In genomic region chr1:77496468-77497181, GRCm38 (mm10) we compare ENCODE assay signal across 9 mouse cellular contexts. TPM values are rescaled to one million over a fixed set of nuclear protein-coding genes. Genes with fewer than 3 reads are reported as not detected.
A peak's percentile ranks its signal among the peaks of the same experiment; 100 is the strongest.
DNase-seq lines count a peak whose midpoint lies in the region; ATAC-seq and TF ChIP-seq lines count a peak whose summit lies in the region.
"Had no signal": no experiment of that assay in that cellular context is flagged by ENCODE, and none has a peak within 500 bp of the region (broad histone marks: within the 10 kb centered on the region; RNA-seq: fewer than 3 reads in every experiment).

No protein-coding gene starts in this region.

- H3K4me3 ChIP-seq in heart, embryonic 15.5 days: 0 out of 2 replicates have a peak overlapping the region, but pooled peaks have one; percentile 11
- no peak overlapping the region for H3K4me3 ChIP-seq in ES-Bruce4 (ENCODE audit: low read depth, low read length)
- H3K4me3 ChIP-seq in embryonic fibroblast, embryonic 13.5 days (ENCODE audit: insufficient read depth, low read length): no peak overlapping the region
- H3K4me3 ChIP-seq in liver, postnatal 0 days (ENCODE audit: low read depth, low read length): no peak overlapping the region
- no peak overlapping the region for H3K4me3 ChIP-seq in gastrocnemius, adult 2 months

- TF ChIP-seq CTCF in ES-Bruce4 (IDR thresholded peaks at IDR 0.05; ENCODE audit: low read depth, low read length): peak; percentile 4
- no peak for TF ChIP-seq CTCF in embryonic fibroblast, embryonic 13.5 days (IDR thresholded peaks at IDR 0.05; ENCODE audit: borderline replicate concordance, insufficient read depth, low read length)
- peak; percentile 8; the same call in 1 of the 2 replicates for TF ChIP-seq CTCF in liver, postnatal 0 days (IDR thresholded peaks at IDR 0.05; ENCODE audit: low read depth)
- TF ChIP-seq CTCF in gastrocnemius, adult 2 months (IDR thresholded peaks at IDR 0.05): no peak

- no peak for ATAC-seq in heart, embryonic 15.5 days (replicated peaks; ENCODE audit: insufficient number of reproducible peaks, insufficient read depth, low FRiP score, low read depth)
- ATAC-seq in liver, postnatal 0 days: no peak
- ATAC-seq in erythroid progenitor cell, adult 5-6 weeks (replicated peaks; ENCODE audit: low FRiP score, poor library complexity, severe bottlenecking): no peak

- no peak for TF ChIP-seq POLR2A in ES-Bruce4 (IDR thresholded peaks at IDR 0.05; ENCODE audit: insufficient read depth, low read length)
- TF ChIP-seq POLR2A in embryonic fibroblast, embryonic 13.5 days (IDR thresholded peaks at IDR 0.05; ENCODE audit: low read depth, low read length): no peak

- no peaks in the 10 kb centered on the region for H3K9me3 ChIP-seq in heart, embryonic 15.5 days (replicated peaks)
- no peaks in the 10 kb centered on the region for H3K9me3 ChIP-seq in ES-Bruce4 (replicated peaks; ENCODE audit: control insufficient read depth, insufficient read depth, low read length, poor library complexity, severe bottlenecking)
- H3K9me3 ChIP-seq in liver, postnatal 0 days (ENCODE audit: low read length): no peaks in the 10 kb centered on the region

- TF ChIP-seq EP300 in ES-Bruce4 (IDR thresholded peaks at IDR 0.05; ENCODE audit: insufficient read depth, low read depth, low read length): peak; percentile 85
- TF ChIP-seq EP300 in liver, postnatal 0 days (IDR thresholded peaks at IDR 0.05; ENCODE audit: low read depth): no peak

- H3K4me1 ChIP-seq in heart, embryonic 15.5 days (replicated peaks): peaks cover 6% of the 10 kb centered on the region
- peaks cover 13% of the 10 kb centered on the region for H3K4me1 ChIP-seq in ES-Bruce4 (ENCODE audit: control insufficient read depth, insufficient read depth, low read length)
- peaks cover 11% of the 10 kb centered on the region for H3K4me1 ChIP-seq in embryonic fibroblast, embryonic 13.5 days (ENCODE audit: control insufficient read depth, insufficient read depth, low read length)
- H3K4me1 ChIP-seq in liver, postnatal 0 days (ENCODE audit: insufficient read depth): no peaks in the 10 kb centered on the region

- no peaks in the 10 kb centered on the region for H3K27me3 ChIP-seq in heart, embryonic 15.5 days
- H3K27me3 ChIP-seq in ES-Bruce4 (ENCODE audit: control insufficient read depth, insufficient read depth, low read length, poor library complexity, severe bottlenecking): no peaks in the 10 kb centered on the region
- no peaks in the 10 kb centered on the region for H3K27me3 ChIP-seq in liver, postnatal 0 days (ENCODE audit: insufficient read depth, low read length)

- DNase-seq in heart, adult 18-20 months: no peak
- no peak for DNase-seq in liver, postnatal 0 days
- DNase-seq in gastrocnemius, adult 2 months: no peak
- DNase-seq in urinary bladder, adult 18-20 months (ENCODE audit: low spot score in 2 of 2): no peak

- H3K9ac ChIP-seq in heart, embryonic 15.5 days: no peak overlapping the region
- H3K9ac ChIP-seq in ES-Bruce4 (ENCODE audit: low read depth, poor library complexity, severe bottlenecking): no peak overlapping the region
- H3K9ac ChIP-seq in liver, postnatal 0 days (replicated peaks): no peak overlapping the region

- H3K36me3 ChIP-seq in heart, embryonic 15.5 days: no peaks in the 10 kb centered on the region
- no peaks in the 10 kb centered on the region for H3K36me3 ChIP-seq in ES-Bruce4 (ENCODE audit: control insufficient read depth, insufficient read depth, low read length, poor library complexity, severe bottlenecking)
- no peaks in the 10 kb centered on the region for H3K36me3 ChIP-seq in liver, postnatal 0 days (replicated peaks; ENCODE audit: insufficient read depth, low read length)
- H3K36me3 ChIP-seq: G1E had no signal

- H3K4me2 ChIP-seq in heart, embryonic 15.5 days: peak overlapping the region; percentile 39
- no peak overlapping the region for H3K4me2 ChIP-seq in liver, postnatal 0 days (ENCODE audit: low read depth, low read length)

- H3K27ac ChIP-seq in heart, embryonic 15.5 days: no peak overlapping the region
- peak overlapping the region; percentile 68; the same call in 1 of the 2 replicates for H3K27ac ChIP-seq in ES-Bruce4 (ENCODE audit: insufficient read depth, low read length)
- peak overlapping the region; percentile 61 for H3K27ac ChIP-seq in embryonic fibroblast, embryonic 13.5 days (ENCODE audit: insufficient read depth, low read length)
- H3K27ac ChIP-seq in liver, postnatal 0 days (ENCODE audit: low read depth): no peak overlapping the region
- H3K27ac ChIP-seq in gastrocnemius, adult 2 months: no peak overlapping the region

- intact Hi-C loops in gastrocnemius, adult 2 months (cut with DNase I): no loop called here

- 38% methylated on average over 11 of the region's 11 CpGs for WGBS in heart, embryonic 15.5 days
- 34% methylated on average over 11 of the region's 11 CpGs for WGBS in liver, postnatal 0 days (ENCODE audit: insufficient replicate concordance)

RNA-seq across cellular contexts. Expression of gene Epha4, which starts 18.3 kb away (rescaled TPM):
- 6.9 and 8.6 TPM in 2 replicates for polyA plus RNA-seq in heart, embryonic 15.5 days (2015; fragmentation: Nextera tagmentation; extraction: Ambion mirVana)
- total RNA-seq in heart, adult 18-20 months (2021): 10 to 100 TPM; 45.0 to 48.9 TPM
- polyA plus RNA-seq in ES-Bruce4 (2011; ENCODE audit: insufficient read depth, insufficient read length, low read depth, missing spikeins): 7.6 and 8.5 TPM in 2 replicates
- 20.9 and 26.4 TPM in 2 replicates for polyA plus RNA-seq in embryonic fibroblast, embryonic 13.5 days (2011; ENCODE audit: insufficient read length, low read depth, missing spikeins)
- polyA plus RNA-seq in liver, postnatal 0 days (2015; fragmentation: Nextera tagmentation; extraction: Ambion mirVana): 0.34 and 0.51 TPM in 2 replicates
- total RNA-seq in gastrocnemius, adult 2 months (2021): 1 to 10 TPM; 1.4 to 3.0 TPM
- total RNA-seq in erythroid progenitor cell, adult 5-6 weeks (2015; ENCODE audit: low replicate concordance): under 0.01 TPM in 1 of 2 replicates, not detected in the other
- not detected in 2 replicates for total RNA-seq in erythroid progenitor cell, adult 5-6 weeks (2017; ENCODE audit: low replicate concordance)
- polyA plus RNA-seq: G1E had no signal

Comparison
In these comparisons a context has a peak if more than half of its experiments do, and no peak if none do; other contexts are left out.
1. H3K27ac ChIP-seq: peak in ES-Bruce4 (single experiment) and embryonic fibroblast, embryonic 13.5 days (single experiment); none in heart, embryonic 15.5 days (single experiment), liver, postnatal 0 days (single experiment) and gastrocnemius, adult 2 months (single experiment).
2. CTCF ChIP-seq: peak in ES-Bruce4 (single experiment) and liver, postnatal 0 days (single experiment); none in embryonic fibroblast, embryonic 13.5 days (single experiment) and gastrocnemius, adult 2 months (single experiment).